Mouse (Mus musculus) lung, postnatal 0 days (tissue): ENCODE results near the gene H2-M5.

Source experiments
- CTCF ChIP-seq: IDR thresholded peaks from 2 replicates; pipeline ENCODE4 v1.5.1; 2016; ENCODE audit warnings: antibody characterized with exemption, mild to moderate bottlenecking
- EP300 ChIP-seq: IDR thresholded peaks from 2 replicates; pipeline ENCODE4 v1.6.1; 2016; ENCODE audit warnings: antibody characterized with exemption, mild to moderate bottlenecking, control low read depth

DNA sequence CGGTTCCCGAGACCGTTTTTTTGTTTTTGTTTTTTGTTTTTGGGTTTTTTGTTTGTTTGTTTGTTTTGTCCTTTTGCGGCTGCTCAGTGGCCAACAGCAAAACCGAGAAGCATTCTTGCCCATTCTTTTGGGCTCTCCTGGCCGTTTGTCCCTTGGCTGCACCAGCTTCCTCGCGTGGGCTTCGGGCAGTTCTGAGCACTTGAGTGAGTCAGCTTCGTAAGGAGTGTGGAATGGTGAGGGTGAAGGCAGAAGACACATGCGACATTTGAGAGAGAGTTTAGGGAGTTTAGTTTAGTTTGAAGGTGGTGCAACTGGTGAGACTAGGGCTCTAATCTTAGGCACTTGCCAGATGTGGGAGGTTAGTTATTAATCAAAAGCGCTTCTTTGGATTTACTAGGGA is 30.5 kb downstream of the H2-M5 start:
- TF ChIP-seq CTCF (no peak), EP300 (no peak)
